Mouse (Mus musculus) cerebellum, postnatal 36 days (tissue): ENCODE results near the gene Adamts4.
A peak's percentile ranks its signal among the peaks of the same experiment; 100 is the strongest.
"Not testable (repeated sequence)": the region's sequence is repeated elsewhere in the genome, so short reads cannot be mapped to it uniquely, and the experiment has no call there.

Experiments
- DNase-seq, 2 experiments: peaks; one replicate each; pipeline ENCODE4 v3.0.0; 2021 to 2022; ENCODE audit warnings: mixed read lengths in 2 of 2

The Adamts4 gene

DNA sequence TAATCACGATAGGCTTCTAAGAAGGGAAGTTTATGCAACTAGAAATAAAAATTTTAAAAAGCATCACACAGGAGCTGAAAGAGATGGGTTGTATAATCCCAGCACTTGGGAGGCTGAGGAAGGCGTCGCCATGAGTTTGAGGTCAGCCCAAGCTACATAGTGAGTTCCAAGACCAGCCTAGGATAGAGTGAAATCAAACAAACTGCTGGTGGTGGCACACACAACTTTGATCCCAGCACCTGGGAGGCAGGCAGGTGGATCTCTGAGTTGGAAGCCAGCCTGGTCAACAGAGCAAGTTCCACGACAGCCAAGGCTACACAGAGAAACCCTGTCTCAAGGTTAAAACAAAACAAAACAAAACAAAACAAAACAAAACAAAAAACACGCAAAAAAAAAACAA, 17.9 kb upstream of the Adamts4 start:
- DNase-seq: no peak

GRCm38 (mm10) chr1:171232800-171233730, 17.2 kb upstream of the Adamts4 start:
- no peak for DNase-seq

- no peak for DNase-seq
Measured at GRCm38 (mm10) chr1:171234126-171234525, 16.1 kb upstream of the Adamts4 start, which contains the start of gene Fcer1g. Fcer1g (minus strand) TSS chr1:171234365.

DNA sequence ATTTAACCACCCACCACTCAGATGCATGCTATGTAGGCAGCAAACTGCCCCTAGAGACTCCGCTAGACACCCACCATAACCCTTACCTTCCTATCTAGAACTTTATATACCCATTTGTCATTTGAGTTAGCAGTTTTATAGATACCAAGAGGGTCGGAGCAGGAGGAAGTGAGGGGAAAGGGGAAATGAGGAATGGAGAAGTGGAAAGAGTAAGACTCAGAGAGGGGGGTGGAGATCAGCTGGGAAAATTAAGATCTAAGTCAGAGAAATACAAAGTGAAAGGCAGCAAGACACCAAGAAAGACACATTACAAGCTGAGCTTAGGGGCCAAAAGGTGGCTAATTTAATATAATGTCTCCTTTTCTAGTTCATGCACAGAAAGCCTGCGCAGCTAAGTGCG, 15.7 kb upstream of the Adamts4 start:
- DNase-seq: no peak

DNA sequence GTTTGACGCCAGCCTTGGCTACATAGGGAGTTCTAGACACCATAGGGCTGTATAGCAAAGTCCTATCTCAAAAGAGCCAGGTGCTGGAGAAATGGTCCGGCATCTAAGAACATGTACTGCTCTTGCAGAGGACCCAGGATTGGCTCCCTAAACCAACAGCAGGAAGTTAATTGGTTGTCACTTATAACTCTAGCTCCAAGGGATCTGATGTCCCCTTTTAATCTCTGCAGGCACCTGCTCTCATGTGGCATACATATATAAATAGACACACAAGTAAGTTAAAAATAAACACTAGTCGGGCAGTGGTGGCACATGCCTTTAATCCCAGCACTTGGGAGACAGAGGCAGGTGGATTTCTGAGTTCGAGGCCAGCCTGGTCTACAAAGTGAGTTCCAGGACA, 14.4 kb upstream of the Adamts4 start:
- DNase-seq: no peak

- DNase-seq: no peak
Measured at GRCm38 (mm10) chr1:171237438-171237837, 12.8 kb upstream of the Adamts4 start.

DNA sequence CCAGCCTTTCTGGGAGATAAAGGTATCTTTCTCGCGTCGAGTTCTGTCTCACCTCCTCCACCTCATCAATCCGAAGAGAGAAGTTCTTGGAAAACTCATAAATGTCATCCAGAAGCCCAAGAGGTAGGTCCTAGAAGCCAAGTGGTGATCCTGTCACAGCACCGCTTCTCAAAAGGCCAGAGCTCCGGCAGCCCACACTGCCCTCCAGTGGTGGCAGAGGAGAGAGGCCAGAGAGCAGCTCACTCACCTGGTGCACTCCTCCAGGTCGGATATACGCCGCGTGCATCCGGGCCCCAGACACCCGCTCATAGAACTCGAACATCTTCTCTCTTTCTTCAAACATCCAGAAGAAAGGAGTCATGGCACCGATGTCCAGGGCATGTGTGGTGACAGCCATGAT, 11.8 kb upstream of the Adamts4 start:
- DNase-seq: peak; percentile 49 to 61

- DNase-seq: no peak
Measured at GRCm38 (mm10) chr1:171239992-171240744, 10.1 kb upstream of the Adamts4 start.

DNA sequence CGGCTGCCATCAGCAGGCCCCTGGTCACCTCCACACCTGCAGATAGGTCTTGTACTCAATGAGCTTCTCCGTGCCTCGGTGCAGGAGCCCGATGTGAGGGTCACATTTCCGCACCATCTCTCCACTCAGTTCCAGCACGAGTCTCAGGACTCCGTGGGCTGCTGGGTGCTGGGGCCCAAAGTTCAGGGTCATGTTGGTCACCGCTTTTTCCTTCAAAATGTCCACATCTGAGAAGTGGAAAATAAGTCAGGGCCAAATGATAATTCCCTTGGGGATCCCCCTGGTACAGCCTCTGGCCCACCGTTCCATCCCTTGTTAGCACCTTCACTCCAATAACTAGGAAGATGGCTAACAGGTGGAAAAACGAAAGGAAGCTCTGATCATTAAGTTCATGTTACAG, 9.3 kb upstream of the Adamts4 start:
- no peak for DNase-seq

GRCm38 (mm10) chr1:171241952-171242351, 8.3 kb upstream of the Adamts4 start:
- DNase-seq: not testable (repeated sequence)

DNA sequence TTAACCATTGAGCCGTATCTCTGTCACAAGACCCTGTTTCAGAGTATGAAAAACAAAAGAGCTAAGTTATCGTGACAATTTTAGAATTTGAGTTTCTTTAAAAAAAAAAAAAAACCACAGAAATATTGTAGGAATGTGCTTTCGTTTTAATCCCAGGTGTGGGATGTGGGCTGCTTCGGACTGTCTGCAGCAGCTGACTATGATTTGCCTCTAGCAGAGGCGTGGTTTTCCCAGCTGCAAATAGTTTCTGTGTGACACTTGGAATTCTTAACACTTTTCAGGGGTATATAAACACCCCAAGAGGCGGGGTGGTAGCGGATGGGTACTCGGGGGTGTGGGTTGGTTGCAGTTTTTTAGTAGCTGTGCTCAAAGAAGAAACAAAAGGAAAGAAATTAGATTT, 4.9 kb upstream of the Adamts4 start:
- DNase-seq: no peak

DNA sequence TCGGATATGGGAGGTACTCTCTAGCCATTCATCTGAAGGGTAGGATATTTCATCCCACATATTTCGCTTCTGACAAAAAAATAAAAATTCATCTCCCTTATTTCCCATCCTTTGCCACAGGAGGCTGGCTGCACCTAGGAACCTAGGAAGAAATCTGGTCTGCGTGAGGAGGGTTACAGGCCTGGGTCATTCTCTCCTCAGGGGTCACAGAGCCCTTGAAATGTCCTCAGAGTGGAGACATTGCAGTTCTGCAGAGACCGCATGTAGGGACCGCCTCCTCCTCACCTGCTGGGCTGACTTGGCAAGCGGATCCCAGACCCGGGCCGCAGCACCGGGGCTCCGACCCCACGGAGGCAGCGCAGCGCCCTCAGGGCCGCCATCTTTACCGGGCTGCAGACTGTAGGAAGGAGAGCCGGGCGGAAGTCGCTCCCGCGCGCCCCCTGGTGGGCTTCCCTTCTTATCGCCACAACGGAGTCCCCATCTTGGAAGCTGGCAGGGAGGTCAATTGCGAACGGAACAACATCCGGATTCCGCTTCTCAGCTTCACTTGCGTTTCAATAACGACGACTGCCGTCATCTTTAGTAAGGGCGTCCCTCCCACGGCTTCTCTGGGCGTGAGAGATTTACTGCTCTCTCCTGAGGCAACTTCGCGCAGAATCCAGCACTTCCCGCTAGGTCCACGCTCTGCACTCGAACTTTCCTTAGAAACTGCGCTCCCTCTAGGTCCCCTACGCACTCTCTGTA, 3.3 kb upstream of the Adamts4 start:
- DNase-seq: peak; percentile 98 to 99

DNA sequence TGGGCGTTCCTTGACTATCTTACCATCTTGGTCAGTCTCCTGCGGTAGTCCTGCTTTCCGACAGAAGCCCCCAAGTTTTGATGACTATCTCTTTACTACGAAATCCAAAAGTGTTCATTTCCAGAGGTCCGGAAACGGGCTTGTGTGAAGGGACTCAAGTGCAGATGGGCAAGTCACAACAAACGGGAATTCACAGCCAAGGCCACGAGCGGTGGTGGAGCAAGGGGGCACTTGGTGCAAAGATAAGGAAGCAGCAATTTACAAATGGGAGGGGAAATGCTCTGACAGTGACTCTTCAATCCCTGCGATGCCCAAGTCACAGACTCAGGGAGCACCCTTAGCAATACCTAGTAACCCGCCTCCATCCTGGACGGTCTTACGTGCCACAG, 2.8 kb upstream of the Adamts4 start:
- no peak for DNase-seq

- DNase-seq: no peak
Measured at GRCm38 (mm10) chr1:171247916-171248315, 2.3 kb upstream of the Adamts4 start.

GRCm38 (mm10) chr1:171248386-171249226, 1.6 kb upstream of the Adamts4 start:
- DNase-seq: no peak

- no peak for DNase-seq
Measured at GRCm38 (mm10) chr1:171250680-171251593, 716 bp downstream of the Adamts4 start, which contains the start of gene Ndufs2. Ndufs2 (minus strand) TSS chr1:171251388.

GRCm38 (mm10) chr1:171251594-171252324, 1.5 kb downstream of the Adamts4 start:
- DNase-seq: no peak

DNA sequence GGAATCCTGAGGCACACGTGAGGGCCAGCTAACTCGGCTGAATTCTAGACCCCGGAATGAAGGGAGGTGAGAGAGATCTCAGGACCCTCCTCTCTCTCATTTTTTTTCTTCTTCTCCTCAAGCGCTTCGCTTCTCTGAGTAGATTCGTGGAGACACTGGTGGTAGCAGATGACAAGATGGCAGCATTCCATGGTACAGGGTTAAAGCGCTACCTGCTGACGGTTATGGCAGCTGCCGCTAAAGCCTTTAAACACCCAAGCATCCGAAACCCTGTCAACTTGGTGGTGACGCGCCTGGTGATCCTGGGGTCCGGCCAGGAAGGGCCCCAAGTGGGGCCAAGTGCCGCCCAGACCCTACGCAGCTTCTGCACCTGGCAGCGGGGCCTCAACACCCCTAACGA, 2.2 kb downstream of the Adamts4 start:
- no peak for DNase-seq

DNA sequence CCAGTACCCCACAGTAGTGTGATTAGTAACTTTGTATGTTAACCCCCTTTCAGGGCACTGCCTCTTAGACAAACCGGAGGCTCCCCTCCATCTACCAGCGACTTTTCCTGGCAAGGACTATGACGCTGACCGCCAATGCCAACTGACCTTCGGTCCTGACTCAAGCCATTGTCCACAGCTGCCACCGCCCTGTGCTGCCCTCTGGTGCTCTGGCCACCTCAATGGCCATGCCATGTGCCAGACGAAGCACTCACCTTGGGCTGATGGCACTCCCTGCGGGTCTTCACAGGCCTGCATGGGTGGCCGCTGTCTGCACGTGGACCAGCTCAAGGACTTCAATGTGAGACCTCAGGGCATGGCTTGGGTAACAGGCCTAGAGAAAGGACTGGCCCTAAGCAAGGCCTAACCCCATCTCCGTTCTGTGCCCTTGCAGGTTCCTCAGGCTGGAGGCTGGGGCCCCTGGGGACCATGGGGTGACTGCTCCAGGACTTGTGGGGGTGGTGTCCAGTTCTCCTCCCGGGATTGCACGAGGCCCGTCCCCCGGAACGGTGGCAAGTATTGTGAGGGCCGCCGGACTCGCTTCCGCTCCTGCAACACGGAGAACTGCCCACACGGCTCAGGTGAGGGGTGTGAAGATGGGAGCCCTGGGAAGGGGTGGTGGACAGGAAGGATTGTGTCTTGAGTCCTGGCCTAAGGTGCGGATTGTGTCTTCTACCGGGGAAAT, 6.0 kb downstream of the Adamts4 start:
- DNase-seq: no peak
